Mouse (Mus musculus) CH12.LX (cell line): ENCODE results near the gene Nab2. TPM values are rescaled to one million over a fixed set of nuclear protein-coding genes. Genes with fewer than 3 reads are reported as not detected.

Experiments
- DNase-seq: peaks from one replicate; pipeline ENCODE4 v3.0.0-alpha.2; 2013; ENCODE audit errors: extremely low read depth
- H3K27ac ChIP-seq: 2 replicates; pipeline ENCODE4 v1.5.1; 2012; ENCODE audit warnings: low read depth, mild to moderate bottlenecking, control low read depth, moderate library complexity; ENCODE audit not compliant: insufficient read depth
- H3K27me3 ChIP-seq: replicated peaks from 2 replicates; pipeline ENCODE3; 2012; ENCODE audit warnings: inconsistent platforms
- H3K36me3 ChIP-seq, 2 experiments: replicated peaks in 1 of 2; 2 replicates each; pipeline versions ENCODE3 to v1.6.1; 2012; ENCODE audit warnings: inconsistent platforms in 1 of 2, low read length in 1 of 2, mild to moderate bottlenecking in 1 of 2, mixed read lengths in 1 of 2, moderate library complexity in 1 of 2; ENCODE audit not compliant: control insufficient read depth in 1 of 2, insufficient read depth in 1 of 2
- H3K4me1 ChIP-seq, 2 experiments: 2 replicates each; pipeline ENCODE4 v1.6.1; 2012; ENCODE audit warnings: inconsistent platforms in 1 of 2, moderate library complexity in 1 of 2; ENCODE audit not compliant: insufficient read depth in 2 of 2, control insufficient read depth in 1 of 2
- H3K4me2 ChIP-seq: 2 replicates; pipeline ENCODE4 v1.6.1; 2012; ENCODE audit warnings: low read depth, mild to moderate bottlenecking, control low read depth; ENCODE audit not compliant: poor library complexity, insufficient read depth, severe bottlenecking
- H3K4me3 ChIP-seq, 3 experiments: fragments of 150-350 bp in 1 of 3; sonication (generic) in 1 of 3; replicated peaks in 1 of 3; 2 replicates each; pipeline versions ENCODE3 to v1.5.1; 2011 to 2012; ENCODE audit warnings: low read depth in 2 of 3, low read length in 2 of 3, mild to moderate bottlenecking in 2 of 3, moderate library complexity in 2 of 3, control low read depth in 1 of 3, improper control_type of control experiment in 1 of 3, inconsistent platforms in 1 of 3, mixed read lengths in 1 of 3; ENCODE audit not compliant: poor library complexity in 1 of 3
- H3K79me2 ChIP-seq: replicated peaks from 2 replicates; pipeline ENCODE4 v1.6.1; 2012; ENCODE audit warnings: mild to moderate bottlenecking, moderate library complexity; ENCODE audit not compliant: control insufficient read depth, poor library complexity, insufficient read depth, severe bottlenecking; ENCODE audit errors: extremely low read depth
- H3K9ac ChIP-seq: 2 replicates; pipeline ENCODE4 v1.6.1; 2012; ENCODE audit warnings: low read depth, mild to moderate bottlenecking, control low read depth, moderate library complexity; ENCODE audit not compliant: insufficient read depth
- H3K9me3 ChIP-seq: replicated peaks from 2 replicates; pipeline ENCODE3; 2012; ENCODE audit warnings: low read length, inconsistent platforms, mixed read lengths
- ELF1 ChIP-seq: IDR thresholded peaks from 2 replicates; pipeline ENCODE4 v1.6.1; 2014; ENCODE audit warnings: low read depth, mild to moderate bottlenecking, inconsistent platforms, low read length, improper control_type of control experiment
- EP300 ChIP-seq: IDR thresholded peaks from 2 replicates; pipeline ENCODE4 v1.6.1; 2011; ENCODE audit warnings: low read length, improper control_type of control experiment
- IRF4 ChIP-seq: IDR thresholded peaks from 2 replicates; pipeline ENCODE4 v1.6.1; 2014; ENCODE audit warnings: low read depth, mild to moderate bottlenecking, inconsistent platforms, low read length, improper control_type of control experiment
- JUN ChIP-seq: IDR thresholded peaks from 2 replicates; pipeline ENCODE4 v1.6.1; 2011; ENCODE audit warnings: low read depth, mild to moderate bottlenecking, low read length, improper control_type of control experiment, moderate library complexity; ENCODE audit not compliant: insufficient read depth
- JUND ChIP-seq: conservative IDR thresholded peaks from 2 replicates; pipeline ENCODE4 v1.6.1; 2011; ENCODE audit warnings: low read depth, low read length, improper control_type of control experiment
- KAT2A ChIP-seq: IDR thresholded peaks from 2 replicates; pipeline ENCODE4 v1.6.1; 2012; ENCODE audit warnings: low read length, improper control_type of control experiment, inconsistent platforms; ENCODE audit not compliant: insufficient replicate concordance
- MAX ChIP-seq: IDR thresholded peaks from 2 replicates; pipeline ENCODE4 v1.6.1; 2011; ENCODE audit warnings: low read length, improper control_type of control experiment
- MEF2A ChIP-seq: IDR thresholded peaks from 2 replicates; pipeline ENCODE4 v1.6.1; 2014; ENCODE audit warnings: low read depth, mild to moderate bottlenecking, inconsistent platforms, low read length, improper control_type of control experiment, borderline replicate concordance
- MYC ChIP-seq: IDR thresholded peaks from 2 replicates; pipeline ENCODE4 v1.6.1; 2011; ENCODE audit warnings: low read depth, mild to moderate bottlenecking, improper control_type of control experiment, low read length
- PAX5 ChIP-seq: IDR thresholded peaks from 2 replicates; pipeline ENCODE4 v1.6.1; 2012; ENCODE audit warnings: low read length, inconsistent platforms, mixed read lengths
- POLR2AphosphoS2 ChIP-seq: IDR thresholded peaks from 2 replicates; pipeline ENCODE4 v1.6.1; 2011; ENCODE audit warnings: low read depth, low read length, improper control_type of control experiment
- RAD21 ChIP-seq: IDR thresholded peaks from 2 replicates; pipeline ENCODE4 v1.6.1; 2011; ENCODE audit warnings: low read depth, mild to moderate bottlenecking, low read length, improper control_type of control experiment, moderate library complexity
- RCOR1 ChIP-seq: conservative IDR thresholded peaks from 2 replicates; pipeline ENCODE4 v1.6.1; 2012; ENCODE audit warnings: low read depth, mild to moderate bottlenecking, inconsistent platforms, low read length, improper control_type of control experiment
- SIN3A ChIP-seq: IDR thresholded peaks from 2 replicates; pipeline ENCODE4 v1.6.1; 2012; ENCODE audit warnings: low read length, improper control_type of control experiment, inconsistent platforms
- TBP ChIP-seq: conservative IDR thresholded peaks from 2 replicates; pipeline ENCODE4 v1.6.1; 2011; ENCODE audit warnings: low read depth, low read length, improper control_type of control experiment
- USF2 ChIP-seq: conservative IDR thresholded peaks from 2 replicates; pipeline ENCODE4 v1.6.1; 2011; ENCODE audit warnings: low read depth, low read length, improper control_type of control experiment
- ZKSCAN1 ChIP-seq: IDR thresholded peaks from 2 replicates; pipeline ENCODE4 v1.6.1; 2012; ENCODE audit warnings: low read depth, inconsistent platforms, low read length, improper control_type of control experiment, borderline replicate concordance
- dilution Hi-C: fragments of 300-500 bp; cut with MboI; formaldehyde crosslinking; loops from 2 replicates; pipeline ENCODE4 v1.14.3; 2020; ENCODE audit warnings: low sequenced_read_pairs; ENCODE audit not compliant: extremely low pct_unique_long_range_greater_than_20kb, extremely low pct_ligation_motif_present
- in situ Hi-C: fragments of 300-500 bp; cut with MboI; formaldehyde crosslinking; loops from 3 replicates; pipeline ENCODE4 v1.14.3; 2019; ENCODE audit warnings: low sequenced_read_pairs, low pct_ligation_motif_present, low pct_unique_long_range_greater_than_20kb, mixed read lengths
- polyA plus RNA-seq: library from polyadenylated mRNA; unstranded; fragments of >175 nt; gene quantifications from 2 replicates; pipeline ENCODE4 v1.2.1, GENCODE M21; 2012; ENCODE audit warnings: low read depth; ENCODE audit not compliant: insufficient read length
- total RNA-seq, 2 experiments: library from RNA; depleted of rRNA; stranded (reverse); fragments of 300-350 nt in 1 of 2; fragments of >200 nt in 1 of 2; gene quantifications; 2 replicates each; pipeline ENCODE4 v1.2.3; 2012 to 2014

The Nab2 gene
- total and polyA plus RNA-seq, 3 experiments, result 8.1 to 10.0 (median 9.2) TPM

GRCm38 (mm10) chr10:127615591-127615990 is 52.8 kb downstream of the Nab2 start:
- peaks cover 1% of the 10 kb centered on the region for H3K9me3 ChIP-seq
- H3K9ac ChIP-seq, result no peak overlapping the region
- no peak overlapping the region for H3K4me3 ChIP-seq
- in situ Hi-C loops, result no loop called here
- dilution Hi-C loops, result no loop called here
- no peaks in the 10 kb centered on the region for H3K79me2 ChIP-seq
- H3K27ac ChIP-seq, result no peak overlapping the region
- H3K27me3 ChIP-seq, result peaks cover 22% of the 10 kb centered on the region
- TF ChIP-seq RAD21 (no peak), ZKSCAN1 (no peak), JUND (no peak), ELF1 (no peak), MEF2A (no peak), MAX (no peak), EP300 (no peak), KAT2A (no peak), USF2 (no peak)
- peaks cover 0 to 4% of the 10 kb centered on the region in 2 experiments for H3K36me3 ChIP-seq
- no peak overlapping the region for H3K4me2 ChIP-seq
- H3K4me1 ChIP-seq, result peaks cover 2 to 52% of the 10 kb centered on the region in 2 experiments
- DNase-seq, result no peak

GRCm38 (mm10) chr10:127615034-127615374 is 53.4 kb downstream of the Nab2 start:
- H3K4me2 ChIP-seq, result no peak overlapping the region
- peaks cover 5 to 55% of the 10 kb centered on the region in 2 experiments for H3K4me1 ChIP-seq
- no peak overlapping the region for H3K27ac ChIP-seq
- dilution Hi-C loops, result no loop called here
- no peak overlapping the region for H3K9ac ChIP-seq
- in situ Hi-C loops, result no loop called here
- peaks cover 0 to 7% of the 10 kb centered on the region in 2 experiments for H3K36me3 ChIP-seq
- peaks cover 22% of the 10 kb centered on the region for H3K27me3 ChIP-seq
- H3K4me3 ChIP-seq, result no peak overlapping the region
- no peak for DNase-seq
- no peaks in the 10 kb centered on the region for H3K79me2 ChIP-seq
- H3K9me3 ChIP-seq, result peaks cover 2% of the 10 kb centered on the region
- TF ChIP-seq MAX (no peak), IRF4 (no peak), SIN3A (no peak), PAX5 (no peak), MYC (no peak), RCOR1 (no peak), KAT2A (no peak), POLR2AphosphoS2 (no peak), TBP (no peak), JUN (no peak)
- TF ChIP-seq, all 38 proteins: peak for 0
